Mouse (Mus musculus) midbrain, embryonic 13.5 days (tissue): ENCODE measurements around the gene Grsf1. TPM values are rescaled to one million over a fixed set of nuclear protein-coding genes. Genes with fewer than 3 reads are reported as not detected.

Source experiments
- polyA plus RNA-seq: library from polyadenylated mRNA; unstranded; fragments of >200 nt; fragmentation: Nextera tagmentation; extraction: Ambion mirVana; gene quantifications from 2 replicates; pipeline ENCODE4 v1.2.1, GENCODE M21; 2015

Gene Grsf1
- polyA plus RNA-seq, 1 experiment from 2014 or later: 85.2 TPM

Other genes starting within 250 kb of the Grsf1 start
- gene Ambn, start 220.2 kb downstream of the Grsf1 start, polyA plus RNA-seq: 0.21 TPM in 1 of 2 replicates, not detected in the other
- gene Enam, start 188.2 kb downstream of the Grsf1 start, polyA plus RNA-seq: not detected in 2 replicates
- gene Jchain, start 148.3 kb downstream of the Grsf1 start, polyA plus RNA-seq: 0.19 and 0.24 TPM in 2 replicates
- 56.0 and 59.3 TPM in 2 replicates for gene Utp3, start 121.7 kb downstream of the Grsf1 start, polyA plus RNA-seq
- 304 and 317 TPM in 2 replicates for gene Rufy3, start 111.1 kb downstream of the Grsf1 start, polyA plus RNA-seq
- gene Mob1b, start 44.7 kb upstream of the Grsf1 start, polyA plus RNA-seq: 12.0 and 12.1 TPM in 2 replicates
- 81.8 and 82.1 TPM in 2 replicates for gene Dck, start 88.8 kb upstream of the Grsf1 start, polyA plus RNA-seq
- gene Slc4a4, start 210.6 kb upstream of the Grsf1 start, polyA plus RNA-seq: 1.5 and 1.9 TPM in 2 replicates